Mouse (Mus musculus) cerebellum, adult 11-12 months (tissue): ENCODE measurements around the gene Pth1r.

Experiments
- DNase-seq: peaks from one replicate; pipeline ENCODE4 v3.0.0; 2022

Gene Pth1r

DNA sequence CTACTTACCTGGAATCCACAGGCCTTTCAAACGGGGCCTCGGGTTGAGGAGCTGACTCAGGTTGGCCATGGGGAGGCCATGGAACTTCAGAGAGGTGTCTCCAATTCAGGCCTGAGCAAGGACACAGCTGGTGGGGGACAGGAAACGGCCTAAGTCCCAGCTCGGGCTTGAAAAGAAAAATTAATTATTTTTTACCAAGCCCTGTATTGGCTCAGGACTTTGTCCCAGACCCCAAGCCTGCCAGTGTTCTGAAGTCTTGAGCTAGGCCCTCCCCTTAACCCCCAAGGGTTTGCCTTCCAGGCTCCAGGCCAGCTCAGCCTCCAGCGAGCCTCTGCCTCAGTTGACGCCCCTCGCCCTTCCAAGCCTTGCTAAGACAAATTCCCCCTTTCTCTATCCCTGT lies at the start of gene Pth1r:
Gene Pth1r (minus strand): TSS at position 185 of the 400 bp plus-strand sequence.
- DNase-seq = no peak

DNA sequence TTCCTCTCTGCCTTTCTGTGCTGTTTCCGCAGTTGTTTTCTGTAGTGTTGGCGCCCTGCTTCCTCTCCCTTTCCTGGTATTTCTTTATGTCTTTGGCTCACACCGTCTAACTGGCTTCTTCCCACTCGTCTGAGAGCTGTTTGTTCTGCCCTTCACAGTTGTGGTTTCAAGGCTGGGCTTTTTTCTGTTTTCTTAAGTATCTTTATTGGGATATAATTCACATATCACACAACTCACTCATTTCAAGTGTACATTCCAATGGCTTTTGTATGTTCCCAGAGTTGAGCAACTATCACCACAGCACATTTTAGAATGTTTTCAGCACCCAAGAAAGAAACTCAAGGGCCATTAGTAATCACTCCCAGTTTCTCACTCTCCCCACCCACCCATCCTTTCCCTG lies 43.5 kb upstream of the Pth1r start:
- DNase-seq = no peak

DNA sequence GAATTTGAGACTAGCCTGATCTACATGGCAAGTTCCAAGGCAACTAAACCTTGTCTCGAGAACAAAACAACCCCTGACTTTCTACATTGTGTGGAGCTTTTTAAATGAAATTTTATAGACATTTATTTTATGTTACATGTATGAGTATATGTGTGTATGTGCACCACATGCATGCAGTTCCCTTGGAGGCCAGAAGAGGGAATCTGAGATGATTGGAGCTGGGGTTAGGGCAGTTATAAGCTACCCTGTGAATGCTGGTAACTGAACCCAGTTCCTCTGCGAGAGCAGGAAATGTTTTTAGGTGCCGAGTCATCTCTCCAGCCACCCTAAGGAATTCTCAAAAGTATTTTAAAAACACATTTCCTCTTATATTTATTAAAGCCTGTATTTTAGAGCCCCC lies 41.2 kb upstream of the Pth1r start:
- DNase-seq = no peak

DNA sequence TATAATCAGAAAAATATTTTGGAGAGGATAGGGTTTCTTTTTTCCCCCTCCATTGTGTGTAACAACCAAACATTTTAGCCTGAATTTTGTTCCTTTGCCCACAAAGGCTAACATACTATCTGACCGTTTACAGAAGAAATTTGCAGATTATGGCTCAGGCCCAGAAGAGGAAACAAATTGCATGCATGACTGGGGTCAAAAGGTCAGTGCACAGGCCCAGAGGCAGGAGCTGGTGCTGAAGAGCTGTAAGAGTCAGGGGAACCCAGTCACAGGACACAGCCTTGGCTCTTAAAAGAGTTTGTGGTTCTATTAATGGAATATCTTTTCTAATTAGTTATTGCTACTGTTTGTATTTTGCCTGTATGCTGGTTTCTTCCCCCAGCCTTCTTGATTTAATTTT lies 36.7 kb upstream of the Pth1r start:
- DNase-seq = no peak

DNA sequence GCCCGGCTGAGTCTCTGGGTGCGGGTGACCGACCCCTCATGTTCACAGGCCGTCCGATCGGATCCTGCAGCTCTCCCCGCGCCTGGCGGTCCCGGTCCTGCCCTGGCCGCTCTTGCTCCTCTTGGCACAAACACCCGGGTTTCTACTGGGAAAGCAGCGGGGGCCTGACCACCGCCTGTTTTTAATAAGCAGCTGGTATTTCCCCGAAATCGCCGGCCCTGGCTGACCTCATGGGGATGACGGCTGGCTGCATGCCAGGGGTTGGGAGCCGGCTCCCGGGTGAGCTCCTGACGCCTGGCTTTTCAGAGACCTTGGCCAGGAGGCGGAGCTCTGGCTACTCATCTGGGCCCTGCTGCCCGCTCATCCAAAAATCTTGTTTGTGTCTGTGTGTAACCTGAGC lies 34.8 kb upstream of the Pth1r start:
- DNase-seq = peak; percentile 82

DNA sequence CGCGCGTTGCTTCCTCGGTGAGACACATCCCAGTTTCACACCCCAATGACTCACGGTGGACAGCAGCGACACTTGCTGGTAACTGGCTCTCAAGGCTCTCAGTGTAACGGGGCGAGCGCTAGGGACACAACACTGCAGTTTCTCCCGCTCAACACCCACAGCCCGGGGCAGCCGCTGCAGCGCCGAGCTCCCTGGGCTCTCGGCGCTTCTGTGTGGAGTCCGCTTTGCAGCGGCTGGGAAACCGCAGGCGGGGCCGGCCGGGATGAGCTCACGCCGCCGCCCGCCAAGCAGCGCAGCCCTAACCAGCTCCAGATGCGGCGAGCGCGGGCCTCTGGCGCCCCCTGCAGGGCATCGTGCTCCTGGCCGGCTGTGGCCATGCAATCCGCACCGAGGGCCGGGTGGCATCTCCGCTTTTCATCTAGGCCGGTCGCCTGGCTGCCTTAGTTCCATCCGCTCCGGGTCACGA lies 34.3 kb upstream of the Pth1r start:
- DNase-seq = peak; percentile 86

DNA sequence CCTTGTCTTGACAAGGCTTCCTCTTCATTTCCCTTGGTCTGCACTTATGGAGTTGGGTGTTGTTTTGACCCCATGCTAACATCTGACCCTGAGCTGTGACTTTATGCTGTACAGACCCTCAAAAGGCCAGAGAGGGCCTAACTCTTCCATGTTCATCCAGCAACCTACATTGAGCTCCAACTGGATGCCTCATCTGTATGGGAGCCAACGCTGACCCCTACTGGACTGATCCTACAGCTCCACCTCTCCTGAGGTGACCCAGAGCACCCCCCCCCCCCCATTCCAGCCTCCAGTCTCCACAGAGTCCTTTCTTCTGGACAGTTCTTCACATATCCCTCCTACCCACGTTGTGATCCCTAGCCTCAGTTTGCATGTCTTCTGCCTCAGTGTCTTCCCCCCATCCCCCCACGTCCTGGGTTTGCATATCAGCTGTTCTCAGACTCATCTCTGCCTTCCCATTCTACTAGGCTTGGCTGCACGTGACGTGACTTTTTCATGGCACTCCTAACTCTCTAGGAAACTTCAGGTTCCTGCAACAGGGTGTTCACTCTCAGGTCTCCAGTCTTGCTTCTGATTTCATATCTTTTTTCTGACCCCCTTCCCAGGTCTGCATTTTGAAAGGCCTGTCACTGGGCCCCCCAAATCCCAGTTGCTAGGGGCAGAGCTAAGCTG lies 32.4 kb upstream of the Pth1r start:
- no peak for DNase-seq

DNA sequence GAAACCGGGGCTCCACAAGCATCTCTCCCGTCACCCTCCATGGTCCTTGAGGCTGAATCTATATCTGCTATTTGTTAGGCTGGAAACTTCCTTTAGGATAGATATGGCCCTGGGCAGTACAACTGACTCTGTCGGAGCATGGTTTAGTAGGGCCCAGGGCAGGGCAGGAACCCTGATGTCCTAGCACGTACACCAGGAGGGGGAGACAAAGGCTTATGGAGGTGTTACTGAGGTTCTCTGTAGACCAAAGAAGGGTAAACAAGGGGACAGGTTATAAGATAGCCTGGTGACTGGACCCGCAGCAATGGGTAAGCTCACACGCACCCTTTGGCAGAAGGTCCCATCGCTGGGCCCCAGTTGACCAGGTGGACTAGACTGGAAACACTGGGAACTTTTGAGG lies 31.6 kb upstream of the Pth1r start:
- no peak for DNase-seq

DNA sequence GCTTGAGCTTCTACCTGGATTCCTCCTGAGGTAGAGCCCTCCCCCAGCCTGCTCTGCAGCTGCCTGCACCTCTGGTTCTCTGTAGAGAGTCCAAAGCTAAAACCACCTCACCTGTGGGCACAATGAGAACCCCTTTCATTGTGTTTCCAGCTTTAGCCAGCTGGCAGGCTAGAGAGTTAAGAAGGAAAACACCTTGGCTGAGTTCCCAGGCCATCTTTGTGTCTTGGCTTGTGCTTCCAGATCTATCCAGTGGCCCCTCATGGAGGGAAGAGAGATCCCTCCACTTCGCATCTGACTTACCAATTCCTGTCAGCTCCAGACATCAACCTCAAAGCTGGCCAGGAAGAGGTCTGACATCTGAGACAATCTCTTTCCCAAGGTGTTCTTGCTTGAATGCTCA lies 31.2 kb upstream of the Pth1r start:
- no peak for DNase-seq

DNA sequence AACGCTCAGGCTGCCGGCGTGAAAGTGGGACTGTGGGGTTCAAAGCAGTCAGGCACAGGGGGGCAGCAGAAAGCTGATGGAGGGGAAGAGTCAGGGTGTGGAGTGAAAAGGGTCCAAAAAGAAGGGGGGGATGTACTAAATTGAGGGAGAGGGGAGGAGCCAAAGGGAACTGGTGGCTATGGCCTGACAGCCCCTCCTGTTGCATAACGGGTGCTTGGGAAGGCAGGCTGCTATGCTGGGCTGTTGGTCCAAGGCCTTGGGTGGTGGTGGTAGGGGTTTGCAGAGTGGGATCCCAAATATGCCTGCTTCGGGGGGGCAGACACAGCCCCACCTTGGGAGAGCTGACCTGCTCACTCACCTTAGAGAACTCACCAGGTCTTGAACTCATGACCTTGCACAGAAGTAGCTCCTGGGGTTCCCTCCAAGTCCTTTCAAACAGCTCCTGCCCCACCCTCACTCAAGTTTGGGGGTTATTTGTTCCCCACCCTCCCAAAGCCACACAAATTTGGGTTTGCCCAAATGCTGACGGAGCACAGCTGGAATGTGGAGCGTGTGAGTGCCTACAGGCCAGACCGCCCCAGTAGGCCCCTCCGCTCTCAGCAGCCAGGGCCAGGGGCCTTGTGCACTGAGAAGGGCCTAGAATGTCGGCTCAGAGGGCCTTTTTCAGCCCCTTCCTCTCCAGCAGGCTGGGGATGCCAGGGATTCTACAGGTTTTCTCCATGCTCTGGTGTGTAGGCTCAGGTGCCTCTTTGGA lies 28.5 kb upstream of the Pth1r start:
- DNase-seq = no peak

DNA sequence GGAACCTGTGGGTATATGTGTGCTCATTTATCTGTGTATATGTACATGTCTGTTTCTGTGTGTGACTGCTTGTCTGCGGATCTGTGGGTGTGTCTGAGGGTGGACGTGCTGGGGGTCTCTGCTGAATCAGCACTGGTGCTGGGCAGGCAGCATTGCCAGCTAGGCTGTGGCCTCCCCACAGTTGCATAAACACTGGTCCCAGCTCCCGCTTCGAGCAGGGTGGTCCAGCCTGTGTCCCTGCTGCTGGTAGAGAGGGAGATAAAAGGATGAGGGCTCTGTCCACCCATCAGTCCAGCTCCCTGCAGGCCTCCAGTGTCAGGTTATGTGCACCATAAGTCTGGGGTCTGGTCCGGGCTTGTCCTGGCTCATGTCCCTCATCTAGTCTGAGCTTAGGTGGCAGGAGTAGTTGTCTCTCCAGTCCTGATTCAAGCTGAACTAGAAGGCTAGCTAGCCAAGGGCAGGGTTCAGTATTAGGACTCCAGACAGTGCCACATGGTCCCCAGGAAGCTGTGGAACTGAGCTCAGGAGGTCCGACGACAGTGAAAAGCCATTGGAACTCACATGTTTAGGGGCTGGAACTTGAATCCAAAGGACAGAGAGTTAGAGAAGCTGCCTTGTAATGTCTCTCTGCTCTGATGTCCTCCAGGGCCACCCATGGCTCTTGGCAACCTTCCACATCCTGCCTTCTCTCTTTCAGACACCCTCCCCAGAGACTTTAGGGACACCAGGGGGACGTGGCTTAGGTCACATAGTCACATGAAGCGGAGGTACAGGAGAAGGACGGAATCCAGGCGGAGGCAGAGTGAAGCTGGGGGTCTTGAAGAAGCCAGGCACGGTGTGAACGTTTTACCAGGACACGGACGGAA lies 27.7 kb upstream of the Pth1r start:
- DNase-seq = no peak

DNA sequence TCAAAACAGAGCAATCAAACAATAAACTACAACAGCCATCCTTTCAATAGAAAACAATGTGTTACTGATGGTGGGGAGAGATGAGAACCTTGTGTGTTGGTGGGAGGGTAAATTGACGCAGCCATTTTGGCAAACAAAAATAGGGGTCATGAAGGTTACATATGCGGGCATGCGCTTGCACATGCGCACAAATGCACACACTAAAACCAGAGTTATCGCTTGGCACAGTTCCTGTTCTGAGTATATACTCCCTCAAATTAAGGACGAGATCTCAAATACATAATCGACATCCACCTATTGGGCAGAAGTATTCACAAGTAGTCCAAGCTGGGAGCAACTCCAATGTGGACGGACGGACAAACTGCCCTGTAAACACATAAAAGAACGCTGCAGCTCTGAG lies 25.4 kb upstream of the Pth1r start:
- DNase-seq = no peak

DNA sequence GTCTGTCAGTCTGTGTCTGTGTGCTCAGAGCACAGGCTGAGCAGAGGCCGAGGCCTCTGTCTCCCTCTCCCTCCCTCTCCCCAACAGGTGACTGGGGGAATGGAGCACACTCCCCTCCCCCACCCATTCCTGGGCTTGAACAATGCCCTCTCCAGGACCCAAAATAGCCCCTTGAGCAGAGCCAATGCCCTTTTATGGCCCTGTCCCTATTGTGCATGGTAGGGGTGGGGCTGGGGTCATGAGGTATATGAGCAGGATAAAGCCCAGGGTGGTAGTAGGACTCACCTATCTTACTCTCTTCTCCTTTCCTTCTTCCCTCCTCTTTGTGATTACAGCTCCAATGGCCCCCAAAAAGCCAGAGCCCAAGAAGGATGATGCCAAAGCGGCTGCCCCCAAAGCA lies 16.5 kb upstream of the Pth1r start:
- no peak for DNase-seq

DNA sequence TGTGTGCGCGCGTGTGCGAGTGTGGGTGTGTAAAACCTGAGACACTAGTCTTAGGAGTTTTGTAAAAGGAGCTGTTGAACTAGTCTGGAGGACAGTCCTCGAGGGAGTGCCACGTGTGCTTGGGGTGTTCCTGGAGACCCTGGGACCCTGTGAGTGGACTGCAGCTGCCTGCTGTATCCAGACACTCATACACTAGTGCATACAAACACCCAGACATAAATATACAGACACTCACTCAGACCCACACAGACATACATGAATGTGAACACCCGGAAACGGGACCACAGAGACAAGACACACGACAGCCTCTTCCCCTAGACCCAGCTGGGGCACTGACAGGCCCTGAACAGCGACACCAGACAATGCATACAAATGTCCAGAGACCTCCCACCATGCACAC lies 15.8 kb upstream of the Pth1r start:
- DNase-seq = no peak

DNA sequence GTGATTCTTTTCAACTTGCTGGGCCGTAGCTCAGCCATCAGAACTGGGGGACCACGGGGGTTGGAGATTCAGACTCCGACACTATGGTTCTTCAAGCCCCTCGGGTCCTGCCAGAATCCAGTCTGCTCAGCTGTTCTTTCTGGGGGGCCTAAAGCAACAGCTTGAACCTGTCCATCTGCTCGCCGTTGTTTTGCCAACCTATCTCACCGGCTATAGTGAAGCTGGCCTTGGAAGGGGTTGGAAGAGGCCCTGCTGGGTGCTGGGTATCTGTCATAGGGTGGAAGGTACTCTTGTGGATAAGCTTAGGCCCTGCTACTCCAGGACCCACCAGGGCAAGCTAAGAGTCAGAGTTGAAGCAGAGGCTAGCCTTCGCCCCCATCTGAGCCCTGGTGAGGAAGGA lies 13.9 kb upstream of the Pth1r start:
- DNase-seq = no peak

DNA sequence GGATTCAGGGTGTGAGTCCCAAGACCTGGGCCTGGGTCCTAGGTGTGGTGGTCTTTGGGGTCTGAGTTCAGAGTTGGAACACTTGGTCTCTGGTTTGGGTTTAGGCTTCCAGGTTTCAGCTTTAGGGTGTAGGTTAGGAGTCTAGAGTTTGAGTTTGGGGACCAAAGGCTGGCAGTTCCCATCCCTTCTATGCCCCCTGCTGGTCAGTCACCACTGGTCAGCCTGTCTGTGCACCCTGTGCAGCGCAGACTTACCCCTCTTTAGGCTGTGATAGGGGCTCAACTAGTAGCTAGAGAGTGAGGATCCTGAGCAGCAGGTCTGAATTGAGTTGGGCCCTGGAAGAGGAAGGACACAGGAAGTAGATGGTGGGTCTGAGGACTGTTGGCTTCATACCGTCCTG lies 12.3 kb upstream of the Pth1r start:
- no peak for DNase-seq

DNA sequence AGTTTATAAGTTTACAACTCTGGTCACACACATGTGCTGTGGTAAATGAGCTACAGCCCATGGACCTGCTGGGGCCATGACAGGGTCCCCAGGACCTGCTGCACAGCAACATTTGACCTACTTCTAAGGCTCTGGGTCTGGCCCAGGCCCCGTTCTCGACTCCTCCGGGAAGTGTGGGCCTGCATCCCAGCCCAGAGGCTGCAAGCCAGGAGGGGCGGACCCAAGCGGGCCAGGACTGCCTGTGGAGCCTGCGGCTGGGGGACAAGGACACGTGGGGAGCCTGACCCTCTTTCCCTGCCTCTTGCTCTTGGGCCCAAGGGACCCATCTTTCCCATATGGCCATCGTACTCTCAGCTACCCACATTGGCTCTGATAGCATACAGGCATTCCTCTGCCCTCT lies 11.7 kb upstream of the Pth1r start:
- DNase-seq = peak; percentile 19

DNA sequence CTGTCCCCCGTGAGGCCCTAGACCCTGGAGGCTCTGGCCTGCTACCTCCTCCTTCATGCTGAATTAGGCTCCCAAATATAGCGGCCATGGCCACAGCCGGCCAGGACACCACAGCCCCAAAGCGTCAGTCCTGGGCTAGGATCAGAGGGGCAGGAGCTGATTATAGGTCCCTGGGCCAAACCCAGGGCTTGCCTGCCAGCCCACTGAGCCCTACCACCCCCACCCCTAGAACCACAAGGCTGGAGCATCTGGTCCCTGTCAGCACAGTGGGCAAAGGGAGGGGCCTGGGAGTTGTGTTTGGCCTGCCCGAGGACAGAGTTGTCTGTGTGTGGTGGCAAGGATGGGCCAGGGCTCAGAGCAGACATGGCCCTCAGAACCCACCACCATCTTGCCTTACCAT lies 10.9 kb upstream of the Pth1r start:
- no peak for DNase-seq

DNA sequence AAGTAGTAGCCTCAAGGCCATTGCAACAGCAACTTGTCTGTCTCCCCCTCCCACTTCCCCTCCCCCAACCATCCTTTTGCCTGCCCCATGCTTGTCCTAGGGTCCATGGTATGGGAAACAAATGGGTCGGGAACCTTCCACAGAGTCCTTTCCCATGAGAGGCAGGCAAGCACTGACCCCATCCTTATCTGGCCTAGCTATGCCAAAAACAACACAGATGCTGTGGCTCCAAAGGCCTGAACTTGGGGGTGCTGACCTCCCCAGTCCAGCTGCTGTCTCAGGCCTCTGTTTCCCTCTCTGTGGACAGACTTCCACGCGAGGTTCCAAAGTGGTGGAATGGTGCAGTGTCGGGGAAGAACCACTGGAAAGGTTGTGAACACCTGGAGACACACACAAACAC lies 6.8 kb upstream of the Pth1r start:
- DNase-seq = no peak

DNA sequence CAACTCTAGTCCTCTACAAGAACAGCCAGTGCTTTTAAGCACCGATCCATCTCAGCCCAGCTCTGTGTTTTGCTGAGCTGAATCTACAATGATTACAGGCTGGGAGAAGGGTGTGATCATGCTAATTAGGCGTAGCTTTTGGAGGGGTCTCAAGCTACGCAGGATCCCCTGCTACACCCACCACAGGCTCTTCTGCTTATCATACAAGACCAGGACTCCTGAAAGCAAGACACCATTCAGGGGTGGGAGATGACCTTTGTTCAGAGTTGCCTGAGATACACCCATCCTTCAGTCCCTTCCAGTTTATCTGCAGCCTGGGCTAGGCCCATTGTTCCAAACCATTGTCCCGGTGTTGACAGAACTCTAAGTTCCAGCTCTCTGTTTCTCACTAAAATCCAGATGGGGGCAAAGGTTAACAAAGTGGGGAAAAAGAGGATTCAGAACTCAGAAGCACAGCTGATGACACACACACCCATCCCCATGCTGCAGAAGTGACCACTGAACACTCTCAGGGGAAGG lies 6.0 kb upstream of the Pth1r start:
- no peak for DNase-seq

DNA sequence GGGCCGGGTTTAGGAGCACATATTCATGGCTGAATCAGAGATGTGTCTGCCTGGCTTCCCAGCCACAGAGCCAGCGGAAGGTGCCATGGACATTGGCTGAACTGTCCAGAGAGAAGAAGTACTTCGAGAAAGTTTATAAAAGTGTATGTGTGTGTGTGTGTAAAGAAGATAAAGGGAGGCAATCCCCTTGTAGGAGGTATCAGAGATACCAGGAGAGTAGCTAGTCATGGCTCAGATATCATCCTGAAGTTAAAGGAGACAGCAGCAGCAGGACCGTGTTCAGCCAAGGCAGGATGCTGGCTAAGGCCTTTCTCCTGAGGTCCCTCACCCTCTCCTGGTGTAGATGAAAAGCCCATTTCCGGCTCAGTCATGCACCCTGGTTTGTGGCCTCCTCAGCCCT lies 4.5 kb upstream of the Pth1r start:
- no peak for DNase-seq

DNA sequence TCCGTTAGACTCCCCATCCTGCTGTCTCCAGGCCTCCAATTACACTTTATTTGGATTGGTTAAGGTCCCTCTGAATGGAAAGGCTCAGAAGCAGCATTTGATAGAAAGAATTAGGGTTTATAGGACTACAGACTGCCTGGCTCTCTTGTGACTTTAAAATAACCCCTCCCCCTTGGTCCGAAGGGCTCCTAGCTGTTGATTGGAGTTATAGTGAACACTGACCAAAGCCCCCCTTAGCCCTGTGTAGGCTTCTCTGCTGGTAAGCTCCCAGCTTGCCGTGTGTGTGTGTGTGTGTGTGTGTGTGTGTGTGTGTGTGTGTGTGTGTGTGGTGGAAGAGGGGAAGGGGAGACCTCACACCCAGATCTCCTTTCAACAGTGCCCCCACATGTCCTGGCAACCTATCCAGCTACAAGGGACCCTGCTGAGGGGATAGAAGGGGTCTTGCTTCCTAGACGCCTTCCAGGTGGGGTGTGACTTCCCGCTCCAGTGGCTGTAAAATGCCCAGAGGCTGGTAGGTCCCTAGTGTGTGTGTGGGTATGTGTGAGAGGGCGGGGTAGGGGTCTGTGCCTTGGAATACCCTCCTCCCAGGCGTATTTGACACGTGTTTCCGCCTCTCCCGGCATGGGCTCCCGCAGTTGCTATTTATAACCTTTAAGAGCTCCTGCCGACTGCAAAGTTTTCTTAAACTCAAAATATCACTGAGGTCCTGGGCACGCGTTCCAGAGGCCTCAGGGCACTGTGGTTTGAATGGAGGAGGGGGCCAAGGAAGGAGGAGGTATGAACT lies 3.7 kb upstream of the Pth1r start:
- no peak for DNase-seq

DNA sequence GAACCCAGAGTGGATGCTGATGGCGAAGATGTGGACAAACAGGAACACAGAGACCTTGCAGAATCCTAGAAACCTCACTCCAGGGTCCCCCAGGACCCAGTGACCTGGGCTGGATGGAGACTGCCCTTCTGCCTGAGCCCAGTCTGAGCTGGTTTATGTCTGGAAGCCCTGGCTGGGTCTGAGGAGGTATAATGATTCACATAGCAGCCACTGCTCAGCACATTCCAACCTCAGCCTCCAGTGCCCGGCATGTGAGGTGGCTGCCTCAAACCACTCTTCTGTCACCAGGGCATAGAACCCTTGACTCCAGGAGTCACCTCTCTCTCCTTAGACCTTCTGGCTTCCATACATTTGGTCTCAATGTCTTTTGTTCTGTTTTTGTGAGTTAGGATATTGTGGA lies 1.5 kb upstream of the Pth1r start:
- no peak for DNase-seq
